ENCODE assay signal across 28 mouse cellular contexts in genomic region chr7:4802247-4802646, GRCm38 (mm10). TPM values are rescaled to one million over a fixed set of nuclear protein-coding genes. Genes with fewer than 3 reads are reported as not detected.
DNase-seq lines count a peak whose midpoint lies in the region; ATAC-seq and TF ChIP-seq lines count a peak whose summit lies in the region.
"Had no signal": no experiment of that assay in that cellular context is flagged by ENCODE, and none has a peak within 500 bp of the region (broad histone marks: within the 10 kb centered on the region; RNA-seq: fewer than 3 reads in every experiment).

No protein-coding gene starts in this region.

- ATAC-seq in lung, embryonic 15.5 days (ENCODE audit: borderline replicate concordance, extremely low read depth, low FRiP score, low TSS enrichment), result no peak
- no peak for ATAC-seq in hindbrain, embryonic 12.5 days (ENCODE audit: low FRiP score)
- ATAC-seq: activated CD4-positive, CD25-positive, alpha-beta regulatory T cell, adult 4 months; CD4-positive, CD25-positive, alpha-beta regulatory T cell, adult 4 months; forebrain, embryonic 13.5 days; forebrain, embryonic 15.5 days; forebrain, postnatal 0 days had no signal

- TF ChIP-seq POLR2A in MEL (IDR thresholded peaks at IDR 0.05; ENCODE audit: control insufficient read depth in 1 of 2, insufficient read depth in 1 of 2, low read depth in 1 of 2, low read length in 2 of 2, poor library complexity in 1 of 2), result no peak

- H3K4me1 ChIP-seq in lung, embryonic 15.5 days, result no peaks in the 10 kb centered on the region
- H3K4me1 ChIP-seq in MEL (ENCODE audit: control insufficient read depth in 1 of 2, insufficient read depth in 2 of 2, low read length in 2 of 2), result no peaks in the 10 kb centered on the region
- H3K4me1 ChIP-seq in hindbrain, embryonic 12.5 days, result no peaks in the 10 kb centered on the region
- H3K4me1 ChIP-seq: embryonic facial prominence, embryonic 10.5 days; embryonic facial prominence, embryonic 12.5 days; forebrain, embryonic 13.5 days; forebrain, embryonic 15.5 days had no signal

- H3K9ac ChIP-seq in lung, embryonic 15.5 days, result no peak overlapping the region
- H3K9ac ChIP-seq in MEL (ENCODE audit: control insufficient read depth, low read depth, low read length, poor library complexity, severe bottlenecking), result no peak overlapping the region
- no peak overlapping the region for H3K9ac ChIP-seq in hindbrain, embryonic 12.5 days
- H3K9ac ChIP-seq: embryonic facial prominence, embryonic 12.5 days; forebrain, embryonic 13.5 days; forebrain, embryonic 15.5 days; forebrain, postnatal 0 days had no signal

- H3K9me3 ChIP-seq in lung, embryonic 15.5 days, result no peaks in the 10 kb centered on the region
- no peaks in the 10 kb centered on the region for H3K9me3 ChIP-seq in MEL (replicated peaks; ENCODE audit: insufficient read depth, low read length)
- H3K9me3 ChIP-seq in hindbrain, embryonic 12.5 days (replicated peaks), result no peaks in the 10 kb centered on the region
- H3K9me3 ChIP-seq: embryonic facial prominence, embryonic 10.5 days; embryonic facial prominence, embryonic 12.5 days; forebrain, embryonic 13.5 days; forebrain, embryonic 15.5 days; G1E had no signal

- no peak overlapping the region for H3K4me2 ChIP-seq in lung, embryonic 15.5 days
- H3K4me2 ChIP-seq in hindbrain, embryonic 12.5 days (replicated peaks), result no peak overlapping the region
- H3K4me2 ChIP-seq: embryonic facial prominence, embryonic 12.5 days; forebrain, embryonic 13.5 days; forebrain, embryonic 15.5 days had no signal

- no peak for TF ChIP-seq EP300 in MEL (IDR thresholded peaks at IDR 0.05; ENCODE audit: low read depth in 1 of 2, low read length in 2 of 2)

- no peak for DNase-seq in lung, postnatal 4 days
- DNase-seq in MEL (ENCODE audit: low read depth, low spot score), result peak; percentile 15
- DNase-seq in mesoderm, embryonic 11.5 days (ENCODE audit: low read depth, low spot score), result peak; percentile 34
- DNase-seq in layer of hippocampus, adult 2 months (ENCODE audit: low spot score in 2 of 2), result no peak
- DNase-seq: adrenal gland, adult 8-10 months; adrenal gland, postnatal 14 days; adrenal gland, postnatal 36 days; B cell, adult 2 months; cerebellum, adult 11-12 months; cerebellum, adult 2 months; cerebellum, adult 9-10 months; cerebellum, postnatal 10 days; cerebellum, postnatal 25 days; forebrain, postnatal 0 days had no signal

- no peaks in the 10 kb centered on the region for H3K79me2 ChIP-seq in MEL (ENCODE audit: control insufficient read depth, insufficient read depth, low read length, poor library complexity)

- no peak overlapping the region for H3K4me3 ChIP-seq in lung, embryonic 15.5 days
- H3K4me3 ChIP-seq in MEL (ENCODE audit: control insufficient read depth in 1 of 2, insufficient read depth in 1 of 2, low read depth in 2 of 2, low read length in 2 of 2), result no peak overlapping the region
- H3K4me3 ChIP-seq in hindbrain, embryonic 12.5 days, result no peak overlapping the region
- H3K4me3 ChIP-seq in layer of hippocampus, adult 2 months, result no peak overlapping the region
- H3K4me3 ChIP-seq: embryonic facial prominence, embryonic 10.5 days; embryonic facial prominence, embryonic 12.5 days; forebrain, embryonic 13.5 days; forebrain, embryonic 15.5 days had no signal

- H3K27me3 ChIP-seq in lung, embryonic 15.5 days, result no peaks in the 10 kb centered on the region
- H3K27me3 ChIP-seq in MEL (ENCODE audit: control insufficient read depth in 1 of 2, insufficient read depth in 2 of 2, low read length in 2 of 2), result no peaks in the 10 kb centered on the region
- H3K27me3 ChIP-seq in hindbrain, embryonic 12.5 days, result no peaks in the 10 kb centered on the region
- H3K27me3 ChIP-seq: CH12.LX; embryonic facial prominence, embryonic 12.5 days; forebrain, embryonic 13.5 days; forebrain, embryonic 15.5 days had no signal

- 0 out of 2 replicates have a peak overlapping the region, but pooled peaks have one; percentile 24 for H3K27ac ChIP-seq in lung, embryonic 15.5 days
- no peak overlapping the region for H3K27ac ChIP-seq in MEL (ENCODE audit: control insufficient read depth, low read depth, low read length)
- no peak overlapping the region for H3K27ac ChIP-seq in hindbrain, embryonic 12.5 days
- H3K27ac ChIP-seq in layer of hippocampus, adult 2 months, result no peak overlapping the region
- H3K27ac ChIP-seq: embryonic facial prominence, embryonic 10.5 days; embryonic facial prominence, embryonic 12.5 days; forebrain, embryonic 13.5 days; forebrain, embryonic 15.5 days had no signal

- no peak for TF ChIP-seq CTCF in MEL (IDR thresholded peaks at IDR 0.05 in 2 of 3, conservative IDR thresholded peaks at IDR 0.05 in 1 of 3; ENCODE audit: control insufficient read depth in 1 of 3, insufficient read depth in 1 of 3, low read depth in 2 of 3, low read length in 3 of 3, poor library complexity in 1 of 3, severe bottlenecking in 1 of 3)
- TF ChIP-seq CTCF in layer of hippocampus, adult 2 months (conservative IDR thresholded peaks at IDR 0.05), result no peak

- no peak for TF ChIP-seq RAD21 in MEL (IDR thresholded peaks at IDR 0.05; ENCODE audit: low read depth, low read length)

- H3K36me3 ChIP-seq in lung, embryonic 15.5 days, result peaks cover 39% of the 10 kb centered on the region
- peaks cover 4% of the 10 kb centered on the region in 2 experiments; a peak in 3 of 4 replicates for H3K36me3 ChIP-seq in MEL (ENCODE audit: control insufficient read depth in 1 of 2, insufficient read depth in 2 of 2, low read length in 2 of 2)
- peaks cover 32% of the 10 kb centered on the region for H3K36me3 ChIP-seq in hindbrain, embryonic 12.5 days

TF ChIP-seq in MEL, 35 proteins besides CTCF, POLR2A, EP300 and RAD21:
- TF ChIP-seq POLR2AphosphoS5 (IDR thresholded peaks at IDR 0.05; ENCODE audit: borderline replicate concordance, low read depth, low read length) (no peak), JUND (IDR thresholded peaks at IDR 0.05; ENCODE audit: low read depth, low read length) (no peak), GATA1 (IDR thresholded peaks at IDR 0.05; ENCODE audit: low read depth, low read length) (no peak), BHLHE40 (IDR thresholded peaks at IDR 0.05; ENCODE audit: borderline replicate concordance, low read depth, low read length) (no peak), MYB (IDR thresholded peaks at IDR 0.05; ENCODE audit: low read depth, low read length) (no peak), MYC (IDR thresholded peaks at IDR 0.05; ENCODE audit: low read depth, low read length) (no peak), MAX (IDR thresholded peaks at IDR 0.05; ENCODE audit: low read length) (no peak)

RNA-seq across cellular contexts. Expression of gene Rpl28, which starts 9.6 kb away (rescaled TPM):
- polyA plus RNA-seq in lung, embryonic 15.5 days (2015; fragmentation: Nextera tagmentation; extraction: Ambion mirVana), result 314 and 334 TPM in 2 replicates
- 2,026 and 2,264 TPM in 2 replicates for total RNA-seq in MEL (2012; rRNA removed)
- polyA plus RNA-seq in MEL (2012; ENCODE audit: insufficient read depth in 1 of 2, insufficient read length in 2 of 2, low read depth in 1 of 2, low replicate concordance in 2 of 2, missing spikeins in 1 of 2), result 1,000 to 10,000 TPM in 1 of 2 experiments, 100 to 1,000 TPM in 1; 1,000 to 9,991 TPM
- polyA plus RNA-seq in hindbrain, embryonic 12.5 days (2016; fragmentation: Nextera tagmentation; extraction: Ambion mirVana), result 290 and 306 TPM in 2 replicates
- 100 to 1,000 TPM; 458 to 462 TPM for total RNA-seq in layer of hippocampus, adult 2 months (2021)

RNA-seq across cellular contexts. Expression of gene Ube2s, which starts 10.1 kb away (rescaled TPM):
- polyA plus RNA-seq in lung, embryonic 15.5 days (2015; fragmentation: Nextera tagmentation; extraction: Ambion mirVana), result 409 and 411 TPM in 2 replicates
- total RNA-seq in MEL (2012; rRNA removed), result 341 and 346 TPM in 2 replicates
- polyA plus RNA-seq in MEL (2012; ENCODE audit: insufficient read depth in 1 of 2, insufficient read length in 2 of 2, low read depth in 1 of 2, low replicate concordance in 2 of 2, missing spikeins in 1 of 2), result 100 to 1,000 TPM in 1 of 2 experiments, not detected in 1; 740 TPM
- polyA plus RNA-seq in hindbrain, embryonic 12.5 days (2016; fragmentation: Nextera tagmentation; extraction: Ambion mirVana), result 331 and 348 TPM in 2 replicates
- 100 to 1,000 TPM; 106 to 108 TPM for total RNA-seq in layer of hippocampus, adult 2 months (2021)

RNA-seq across cellular contexts. Expression of gene Tmem238, which starts 12.8 kb away (rescaled TPM):
- 20.8 and 21.4 TPM in 2 replicates for polyA plus RNA-seq in lung, embryonic 15.5 days (2015; fragmentation: Nextera tagmentation; extraction: Ambion mirVana)
- 20.9 and 23.8 TPM in 2 replicates for total RNA-seq in MEL (2012; rRNA removed)
- polyA plus RNA-seq in MEL (2012; ENCODE audit: insufficient read depth in 1 of 2, insufficient read length in 2 of 2, low read depth in 1 of 2, low replicate concordance in 2 of 2, missing spikeins in 1 of 2), result 10 to 100 TPM in 1 of 2 experiments, not detected in 1; 31.3 TPM
- polyA plus RNA-seq in hindbrain, embryonic 12.5 days (2016; fragmentation: Nextera tagmentation; extraction: Ambion mirVana), result 2.9 and 4.0 TPM in 2 replicates
- total RNA-seq in layer of hippocampus, adult 2 months (2021), result 1 to 10 TPM; 2.6 to 2.7 TPM

RNA-seq across cellular contexts. Expression of gene Tmem190, which starts 19.5 kb away (rescaled TPM):
- polyA plus RNA-seq in lung, embryonic 15.5 days (2015; fragmentation: Nextera tagmentation; extraction: Ambion mirVana), result 0.57 and 0.76 TPM in 2 replicates
- not detected in 2 replicates for total RNA-seq in MEL (2012; rRNA removed)
- 1 to 10 TPM in 1 of 2 experiments, not detected in 1; 1.6 TPM for polyA plus RNA-seq in MEL (2012; ENCODE audit: insufficient read depth in 1 of 2, insufficient read length in 2 of 2, low read depth in 1 of 2, low replicate concordance in 2 of 2, missing spikeins in 1 of 2)
- not detected in 2 replicates for polyA plus RNA-seq in hindbrain, embryonic 12.5 days (2016; fragmentation: Nextera tagmentation; extraction: Ambion mirVana)
- total RNA-seq in layer of hippocampus, adult 2 months (2021), result not detected
- total RNA-seq: adrenal gland, adult 18-20 months; adrenal gland, adult 8-10 months; adrenal gland, postnatal 14 days; adrenal gland, postnatal 36 days; CH12.LX; forebrain, postnatal 0 days; G1E had no signal
- polyA plus RNA-seq: activated CD4-positive, CD25-positive, alpha-beta regulatory T cell, adult 4 months; CD4-positive, CD25-positive, alpha-beta regulatory T cell, adult 4 months; cerebellum, adult 2 months; cortical plate, adult 2 months; embryonic facial prominence, embryonic 10.5 days; embryonic facial prominence, embryonic 12.5 days; embryonic facial prominence, embryonic 14.5 days; forebrain, embryonic 11.5 days; forebrain, embryonic 13.5 days; forebrain, embryonic 15.5 days; forebrain, postnatal 0 days; G1E had no signal

RNA-seq across cellular contexts. Expression of gene Il11, which starts 19.6 kb away (rescaled TPM):
- 0.19 and 0.26 TPM in 2 replicates for polyA plus RNA-seq in lung, embryonic 15.5 days (2015; fragmentation: Nextera tagmentation; extraction: Ambion mirVana)
- 0.12 TPM in 1 of 2 replicates, not detected in the other for total RNA-seq in MEL (2012; rRNA removed)
- under 1 TPM in 1 of 2 experiments, not detected in 1; 0.07 TPM for polyA plus RNA-seq in MEL (2012; ENCODE audit: insufficient read depth in 1 of 2, insufficient read length in 2 of 2, low read depth in 1 of 2, low replicate concordance in 2 of 2, missing spikeins in 1 of 2)
- polyA plus RNA-seq in hindbrain, embryonic 12.5 days (2016; fragmentation: Nextera tagmentation; extraction: Ambion mirVana), result 0.34 TPM in 1 of 2 replicates, not detected in the other
- under 1 TPM; 0.25 to 0.26 TPM for total RNA-seq in layer of hippocampus, adult 2 months (2021)
- total RNA-seq: adrenal gland, postnatal 14 days; G1E had no signal
- polyA plus RNA-seq: activated CD4-positive, CD25-positive, alpha-beta regulatory T cell, adult 4 months; embryonic facial prominence, embryonic 14.5 days had no signal

Comparison
In these comparisons a context has a peak if more than half of its experiments do, and no peak if none do; other contexts are left out.
1. DNase-seq: peak in MEL (single experiment) and mesoderm, embryonic 11.5 days (single experiment); none in lung, postnatal 4 days (0 of 2) and layer of hippocampus, adult 2 months (0 of 2).